In genomic region chr11:50254010-50254580, GRCm38 (mm10) we compare ENCODE assay signal across 8 mouse cellular contexts. TPM values are rescaled to one million over a fixed set of nuclear protein-coding genes. Genes with fewer than 3 reads are reported as not detected.
DNase-seq lines count a peak whose midpoint lies in the region; ATAC-seq and TF ChIP-seq lines count a peak whose summit lies in the region.
"Had no signal": no experiment of that assay in that cellular context is flagged by ENCODE, and none has a peak within 500 bp of the region (broad histone marks: within the 10 kb centered on the region; RNA-seq: fewer than 3 reads in every experiment).

No protein-coding gene starts in this region.

- H3K27me3 ChIP-seq in stomach, embryonic 15.5 days (replicated peaks), result no peaks in the 10 kb centered on the region
- no peaks in the 10 kb centered on the region for H3K27me3 ChIP-seq in stomach, postnatal 0 days (ENCODE audit: control insufficient read depth, insufficient read depth, low read length)
- H3K27me3 ChIP-seq in forebrain, embryonic 15.5 days, result no peaks in the 10 kb centered on the region
- no peaks in the 10 kb centered on the region for H3K27me3 ChIP-seq in liver, embryonic 12.5 days (replicated peaks)

- DNase-seq in stomach, postnatal 0 days (ENCODE audit: low spot score), result no peak
- DNase-seq in left cerebral cortex, adult 2 months (ENCODE audit: extremely low spot score in 1 of 2, low spot score in 2 of 2), result peak; percentile 80 to 82
- no peak for DNase-seq in adrenal gland, postnatal 14 days
- no peak for DNase-seq in kidney, adult 11 months
- DNase-seq: liver had no signal

- no peak for TF ChIP-seq EP300 in stomach, postnatal 0 days (optimal IDR thresholded peaks at IDR 0.05)

- H3K9ac ChIP-seq in stomach, embryonic 15.5 days, result no peak overlapping the region
- no peak overlapping the region for H3K9ac ChIP-seq in stomach, postnatal 0 days (ENCODE audit: low read length)
- no peak overlapping the region for H3K9ac ChIP-seq in forebrain, embryonic 15.5 days (replicated peaks)
- H3K9ac ChIP-seq in liver, embryonic 12.5 days, result no peak overlapping the region

- WGBS in stomach, embryonic 15.5 days, result 78% methylated on average over 12 of the region's 12 CpGs
- 71% methylated on average over 12 of the region's 12 CpGs for WGBS in stomach, postnatal 0 days
- 66% methylated on average over 12 of the region's 12 CpGs for WGBS in forebrain, embryonic 15.5 days
- 83% methylated on average over 12 of the region's 12 CpGs for WGBS in liver, embryonic 12.5 days (ENCODE audit: insufficient replicate concordance)

- H3K4me2 ChIP-seq in stomach, embryonic 15.5 days, result no peak overlapping the region
- H3K4me2 ChIP-seq in stomach, postnatal 0 days (replicated peaks; ENCODE audit: low read depth), result no peak overlapping the region
- H3K4me2 ChIP-seq in forebrain, embryonic 15.5 days (replicated peaks), result no peak overlapping the region
- no peak overlapping the region for H3K4me2 ChIP-seq in liver, embryonic 12.5 days

- intact Hi-C loops in left cerebral cortex, adult 2 months (cut with DNase I), result no loop called here

- TF ChIP-seq CTCF in stomach, postnatal 0 days (IDR thresholded peaks at IDR 0.05; ENCODE audit: low read depth), result no peak
- TF ChIP-seq CTCF in left cerebral cortex, adult 2 months (IDR thresholded peaks at IDR 0.05), result no peak

- no peak overlapping the region for H3K27ac ChIP-seq in stomach, embryonic 15.5 days
- H3K27ac ChIP-seq in stomach, postnatal 0 days (replicated peaks), result no peak overlapping the region
- H3K27ac ChIP-seq in forebrain, embryonic 15.5 days (replicated peaks), result no peak overlapping the region
- peak overlapping the region; percentile 83 for H3K27ac ChIP-seq in left cerebral cortex, adult 2 months
- no peak overlapping the region for H3K27ac ChIP-seq in liver, embryonic 12.5 days

- H3K9me3 ChIP-seq in stomach, embryonic 15.5 days, result no peaks in the 10 kb centered on the region
- H3K9me3 ChIP-seq in stomach, postnatal 0 days (ENCODE audit: control insufficient read depth, low read length), result no peaks in the 10 kb centered on the region
- no peaks in the 10 kb centered on the region for H3K9me3 ChIP-seq in forebrain, embryonic 15.5 days
- H3K9me3 ChIP-seq in liver, embryonic 12.5 days (replicated peaks), result no peaks in the 10 kb centered on the region

- H3K36me3 ChIP-seq in stomach, embryonic 15.5 days, result peaks cover 16% of the 10 kb centered on the region
- H3K36me3 ChIP-seq in stomach, postnatal 0 days (ENCODE audit: control insufficient read depth, insufficient read depth, low read length), result peaks cover 10% of the 10 kb centered on the region; the same call in 1 of the 2 replicates
- H3K36me3 ChIP-seq in forebrain, embryonic 15.5 days, result peaks cover 32% of the 10 kb centered on the region
- peaks cover 33% of the 10 kb centered on the region for H3K36me3 ChIP-seq in liver, embryonic 12.5 days

- no peak overlapping the region for H3K4me3 ChIP-seq in stomach, embryonic 15.5 days (replicated peaks)
- no peak overlapping the region for H3K4me3 ChIP-seq in stomach, postnatal 0 days (ENCODE audit: low read depth, low read length)
- H3K4me3 ChIP-seq in forebrain, embryonic 15.5 days, result no peak overlapping the region
- no peak overlapping the region for H3K4me3 ChIP-seq in left cerebral cortex, adult 2 months
- no peak overlapping the region for H3K4me3 ChIP-seq in liver, embryonic 12.5 days

- ATAC-seq in stomach, embryonic 15.5 days (ENCODE audit: insufficient read depth, low FRiP score, low read depth), result 0 out of 2 replicates have a peak, but pooled peaks have one; percentile 9
- no peak for ATAC-seq in stomach, postnatal 0 days (ENCODE audit: low FRiP score, low TSS enrichment)
- peak; percentile 59; the same call in 1 of the 2 replicates for ATAC-seq in forebrain, embryonic 15.5 days (replicated peaks)
- no peak for ATAC-seq in liver, embryonic 12.5 days

- no peaks in the 10 kb centered on the region; the same call in 1 of the 2 replicates for H3K4me1 ChIP-seq in stomach, embryonic 15.5 days
- H3K4me1 ChIP-seq in stomach, postnatal 0 days (replicated peaks; ENCODE audit: control insufficient read depth, insufficient read depth), result no peaks in the 10 kb centered on the region
- 0 out of 2 replicates have a peak, but pooled peaks cover 3% of the 10 kb centered on the region for H3K4me1 ChIP-seq in forebrain, embryonic 15.5 days
- H3K4me1 ChIP-seq in liver, embryonic 12.5 days, result 0 out of 2 replicates have a peak, but pooled peaks cover 9% of the 10 kb centered on the region

RNA-seq across cellular contexts. Expression of gene Ltc4s, which starts 15.7 kb away (rescaled TPM):
- 3.7 and 4.5 TPM in 2 replicates for polyA plus RNA-seq in stomach, embryonic 15.5 days (2015; fragmentation: Nextera tagmentation; extraction: Ambion mirVana)
- polyA plus RNA-seq in stomach, postnatal 0 days (2015; fragmentation: Nextera tagmentation; extraction: Ambion mirVana), result 13.2 and 13.8 TPM in 2 replicates
- polyA plus RNA-seq in forebrain, embryonic 15.5 days (2015; fragmentation: Nextera tagmentation; extraction: Ambion mirVana), result 2.4 and 3.1 TPM in 2 replicates
- 1 to 10 TPM; 5.9 to 8.7 TPM for total RNA-seq in left cerebral cortex, adult 2 months (2021)
- total RNA-seq in adrenal gland, postnatal 14 days (2021), result 10.4 and 11.3 TPM in 2 replicates
- polyA plus RNA-seq in liver, embryonic 12.5 days (2016; fragmentation: Nextera tagmentation; extraction: Ambion mirVana), result 0.87 and 1.0 TPM in 2 replicates

RNA-seq across cellular contexts. Expression of gene Maml1, which starts 38.0 kb away (rescaled TPM):
- polyA plus RNA-seq in stomach, embryonic 15.5 days (2015; fragmentation: Nextera tagmentation; extraction: Ambion mirVana), result 5.0 and 5.4 TPM in 2 replicates
- polyA plus RNA-seq in stomach, postnatal 0 days (2015; fragmentation: Nextera tagmentation; extraction: Ambion mirVana), result 2.4 TPM in 2 replicates
- 3.8 and 4.6 TPM in 2 replicates for polyA plus RNA-seq in forebrain, embryonic 15.5 days (2015; fragmentation: Nextera tagmentation; extraction: Ambion mirVana)
- 10 to 100 TPM; 11.1 to 11.5 TPM for total RNA-seq in left cerebral cortex, adult 2 months (2021)
- total RNA-seq in adrenal gland, postnatal 14 days (2021), result 24.0 and 25.1 TPM in 2 replicates
- 3.2 and 3.3 TPM in 2 replicates for polyA plus RNA-seq in liver, embryonic 12.5 days (2016; fragmentation: Nextera tagmentation; extraction: Ambion mirVana)

RNA-seq across cellular contexts. Expression of gene Mgat4b, which starts 43.4 kb away (rescaled TPM):
- polyA plus RNA-seq in stomach, embryonic 15.5 days (2015; fragmentation: Nextera tagmentation; extraction: Ambion mirVana), result 29.1 and 29.7 TPM in 2 replicates
- polyA plus RNA-seq in stomach, postnatal 0 days (2015; fragmentation: Nextera tagmentation; extraction: Ambion mirVana), result 30.8 and 32.6 TPM in 2 replicates
- polyA plus RNA-seq in forebrain, embryonic 15.5 days (2015; fragmentation: Nextera tagmentation; extraction: Ambion mirVana), result 40.3 and 46.3 TPM in 2 replicates
- total RNA-seq in left cerebral cortex, adult 2 months (2021), result 10 to 100 TPM; 63.1 to 67.0 TPM
- total RNA-seq in adrenal gland, postnatal 14 days (2021), result 103 and 113 TPM in 2 replicates
- 29.1 and 30.7 TPM in 2 replicates for polyA plus RNA-seq in liver, embryonic 12.5 days (2016; fragmentation: Nextera tagmentation; extraction: Ambion mirVana)

RNA-seq across cellular contexts. Expression of gene Sqstm1, which starts 43.5 kb away (rescaled TPM):
- polyA plus RNA-seq in stomach, embryonic 15.5 days (2015; fragmentation: Nextera tagmentation; extraction: Ambion mirVana), result 224 and 229 TPM in 2 replicates
- polyA plus RNA-seq in stomach, postnatal 0 days (2015; fragmentation: Nextera tagmentation; extraction: Ambion mirVana), result 211 and 220 TPM in 2 replicates
- 285 and 303 TPM in 2 replicates for polyA plus RNA-seq in forebrain, embryonic 15.5 days (2015; fragmentation: Nextera tagmentation; extraction: Ambion mirVana)
- 100 to 1,000 TPM; 474 to 490 TPM for total RNA-seq in left cerebral cortex, adult 2 months (2021)
- 356 and 366 TPM in 2 replicates for total RNA-seq in adrenal gland, postnatal 14 days (2021)
- 143 and 152 TPM in 2 replicates for polyA plus RNA-seq in liver, embryonic 12.5 days (2016; fragmentation: Nextera tagmentation; extraction: Ambion mirVana)

Comparison
In these comparisons a context has a peak if more than half of its experiments do, and no peak if none do; other contexts are left out.
1. ATAC-seq: peak in stomach, embryonic 15.5 days (single experiment) and forebrain, embryonic 15.5 days (single experiment); none in stomach, postnatal 0 days (single experiment) and liver, embryonic 12.5 days (single experiment).
2. DNase-seq: peak in left cerebral cortex, adult 2 months (2 of 2); none in stomach, postnatal 0 days (single experiment), adrenal gland, postnatal 14 days (single experiment) and kidney, adult 11 months (single experiment).